Mouse (Mus musculus) embryonic fibroblast, embryonic 13.5 days (primary cell): ENCODE data around the gene Slc25a5.
A peak's percentile ranks its signal among the peaks of the same experiment; 100 is the strongest.

Experiments
- CTCF ChIP-seq: IDR thresholded peaks from 2 replicates; pipeline ENCODE4 v1.5.1; 2011; ENCODE audit warnings: mild to moderate bottlenecking, control low read depth, low read length, moderate library complexity, borderline replicate concordance; ENCODE audit not compliant: insufficient read depth
- POLR2A ChIP-seq: IDR thresholded peaks from 2 replicates; pipeline ENCODE4 v1.6.1; 2011; ENCODE audit warnings: low read depth, mild to moderate bottlenecking, control low read depth, low read length, moderate library complexity

DNA sequence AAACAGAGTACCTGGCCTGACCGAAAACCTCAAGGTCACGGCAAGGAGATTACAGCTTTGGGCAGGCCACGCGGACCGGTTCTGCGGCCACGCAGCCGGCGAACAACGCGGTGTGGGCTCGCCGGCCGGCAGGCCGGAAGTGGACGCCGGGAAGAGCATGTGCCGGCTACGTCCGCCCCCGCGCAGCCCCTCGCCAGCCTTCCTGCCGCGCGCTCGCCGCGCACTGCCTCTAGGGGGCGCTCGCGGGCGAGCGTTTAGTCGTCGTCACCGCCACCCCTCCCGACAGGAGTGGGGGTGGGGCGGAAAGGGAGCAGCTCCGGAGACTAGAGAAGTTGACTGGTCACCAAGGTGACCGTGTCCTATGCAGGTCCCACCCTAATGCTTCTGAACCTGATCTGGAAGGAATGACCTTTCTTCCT is 721 bp downstream of the Slc25a5 start:
- TF ChIP-seq CTCF (0 out of 2 replicates have a peak, but pooled peaks have one; percentile 36), POLR2A (peak; percentile 72)
